In the genomic region with DNA sequence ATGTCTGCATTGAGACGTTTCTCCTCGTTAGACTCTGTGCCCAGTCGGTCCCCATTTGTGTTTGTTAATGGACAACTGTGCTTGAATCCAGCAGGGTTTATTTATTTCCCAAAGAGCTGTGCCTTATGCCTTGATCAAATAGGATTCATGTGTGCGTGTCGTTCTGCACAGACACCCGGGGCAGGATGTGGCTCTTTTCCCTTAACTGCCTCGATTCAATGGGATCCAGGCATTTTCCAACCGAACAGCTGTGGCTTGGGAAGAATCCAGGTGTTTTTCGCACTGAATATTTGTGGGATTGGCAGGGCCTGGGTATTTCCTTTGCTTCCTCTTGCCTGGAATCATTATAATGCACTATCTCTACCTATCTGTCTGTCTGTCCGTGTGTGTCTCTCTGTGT, we compare ENCODE assay signal across 28 mouse cellular contexts. TPM values are rescaled to one million over a fixed set of nuclear protein-coding genes. Genes with fewer than 3 reads are reported as not detected.
DNase-seq lines count a peak whose midpoint lies in the region; ATAC-seq and TF ChIP-seq lines count a peak whose summit lies in the region.
"Had no signal": no experiment of that assay in that cellular context is flagged by ENCODE, and none has a peak within 500 bp of the region (broad histone marks: within the 10 kb centered on the region; RNA-seq: fewer than 3 reads in every experiment).

No protein-coding gene starts in this region.

- no peaks in the 10 kb centered on the region for H3K36me3 ChIP-seq in myocyte (ENCODE audit: control insufficient read depth, insufficient read depth)
- H3K36me3 ChIP-seq in midbrain, postnatal 0 days (ENCODE audit: insufficient read depth, low read length) = no peaks in the 10 kb centered on the region
- H3K36me3 ChIP-seq in forebrain, embryonic 14.5 days (ENCODE audit: control insufficient read depth, insufficient read depth, low read length) = no peaks in the 10 kb centered on the region
- H3K36me3 ChIP-seq: forebrain, embryonic 15.5 days; midbrain, embryonic 12.5 days; stomach, embryonic 15.5 days had no signal

- POLR2A ChIA-PET in Patski (lab: Charles Lee) = interaction anchor here (1.2 kb wide), 1 partner anchor 10 kb away, joined by 3 read pairs; a partner anchor contains a TSS

- H3K4me1 ChIP-seq in midbrain, postnatal 0 days (ENCODE audit: insufficient read depth, low read length) = no peaks in the 10 kb centered on the region; the same call in 1 of the 2 replicates
- peaks cover 2% of the 10 kb centered on the region; the same call in 1 of the 2 replicates for H3K4me1 ChIP-seq in forebrain, embryonic 14.5 days (ENCODE audit: control insufficient read depth, insufficient read depth, low read length)
- H3K4me1 ChIP-seq: megakaryocyte, embryonic 14.5 days had no signal

- intact Hi-C loops in gastrocnemius, adult 2 months (cut with DNase I) = no loop called here

- no peaks in the 10 kb centered on the region for H3K9me3 ChIP-seq in midbrain, postnatal 0 days (ENCODE audit: low read length)
- H3K9me3 ChIP-seq in forebrain, embryonic 14.5 days (replicated peaks; ENCODE audit: control insufficient read depth, low read length) = no peaks in the 10 kb centered on the region
- H3K9me3 ChIP-seq: forebrain, embryonic 15.5 days; megakaryocyte, embryonic 14.5 days; midbrain, embryonic 12.5 days; stomach, embryonic 15.5 days had no signal

- H3ac ChIP-seq in myocyte (ENCODE audit: control insufficient read depth, insufficient read length) = no peak overlapping the region

- no peak overlapping the region for H3K4me3 ChIP-seq in gastrocnemius, adult 2 months
- no peak overlapping the region for H3K4me3 ChIP-seq in myocyte
- no peak overlapping the region for H3K4me3 ChIP-seq in midbrain, postnatal 0 days (ENCODE audit: low read depth, low read length)
- H3K4me3 ChIP-seq in forebrain, embryonic 14.5 days (ENCODE audit: low read depth, low read length) = no peak overlapping the region
- H3K4me3 ChIP-seq: forebrain, embryonic 15.5 days; megakaryocyte, embryonic 14.5 days; midbrain, embryonic 12.5 days; stomach, embryonic 15.5 days had no signal

- no peak overlapping the region for H3K9ac ChIP-seq in midbrain, postnatal 0 days (replicated peaks; ENCODE audit: low read length, poor library complexity, severe bottlenecking)
- no peak overlapping the region for H3K9ac ChIP-seq in forebrain, embryonic 14.5 days (ENCODE audit: low read length)
- H3K9ac ChIP-seq: forebrain, embryonic 15.5 days; liver, embryonic 14.5 days; midbrain, embryonic 12.5 days; stomach, embryonic 15.5 days had no signal

- peak; percentile 62 for ATAC-seq in Patski
- ATAC-seq in midbrain, postnatal 0 days (ENCODE audit: low FRiP score) = no peak
- no peak for ATAC-seq in forebrain, embryonic 14.5 days
- ATAC-seq: CD4-positive, CD25-positive, alpha-beta regulatory T cell, adult 4 months; forebrain, embryonic 15.5 days; hindbrain, embryonic 16.5 days had no signal

- in situ Hi-C loops in Patski (cut with MboI; ENCODE audit: low pct_unique_long_range_greater_than_20kb) = no loop called here

- peaks cover 48% of the 10 kb centered on the region for H3K27me3 ChIP-seq in Patski
- peaks cover 6% of the 10 kb centered on the region for H3K27me3 ChIP-seq in myocyte (ENCODE audit: control insufficient read depth, insufficient read depth, insufficient read length)
- H3K27me3 ChIP-seq in midbrain, postnatal 0 days (ENCODE audit: insufficient read depth, low read length) = no peaks in the 10 kb centered on the region
- H3K27me3 ChIP-seq in forebrain, embryonic 14.5 days (replicated peaks; ENCODE audit: control insufficient read depth, insufficient read depth, low read length) = no peaks in the 10 kb centered on the region
- H3K27me3 ChIP-seq: forebrain, embryonic 15.5 days; midbrain, embryonic 12.5 days; stomach, embryonic 15.5 days had no signal

- H3K27ac ChIP-seq in gastrocnemius, adult 2 months = no peak overlapping the region; the same call in 1 of the 2 replicates
- no peak overlapping the region for H3K27ac ChIP-seq in midbrain, postnatal 0 days (ENCODE audit: low read depth, low read length)
- H3K27ac ChIP-seq in forebrain, embryonic 14.5 days (ENCODE audit: low read depth, low read length) = no peak overlapping the region
- H3K27ac ChIP-seq: forebrain, embryonic 15.5 days; kidney, postnatal 0 days; liver, embryonic 14.5 days; midbrain, embryonic 12.5 days; stomach, embryonic 15.5 days had no signal

- H3K79me2 ChIP-seq in myocyte (ENCODE audit: control insufficient read depth, insufficient read depth) = no peaks in the 10 kb centered on the region

- CTCF ChIA-PET in Patski (lab: Charles Lee) = interaction anchor here (1.8 kb wide), 1 partner anchor 13 kb away, joined by 4 read pairs; no protein-coding TSS in a partner anchor

- WGBS in midbrain, postnatal 0 days = 63% methylated on average over 10 of the region's 10 CpGs
- 51% methylated on average over 10 of the region's 10 CpGs for WGBS in forebrain, embryonic 14.5 days

- peak; percentile 26 for DNase-seq in gastrocnemius, adult 2 months
- DNase-seq in gastrocnemius, adult 18-20 months (ENCODE audit: low spot score) = no peak
- peak; percentile 54 for DNase-seq in 3134 (ENCODE audit: extremely low read depth, insufficient read length, low spot score)
- DNase-seq in Patski (ENCODE audit: low read depth, low spot score) = peak; percentile 42
- DNase-seq in midbrain, postnatal 0 days (ENCODE audit: low spot score) = no peak
- DNase-seq in forebrain, embryonic 14.5 days (ENCODE audit: low spot score) = no peak
- DNase-seq: adrenal gland, postnatal 14 days; cerebellum, adult 11-12 months; cerebellum, adult 9-11 months; embryo, embryonic 11 days; kidney, adult 8-10 months; kidney, postnatal 4 days; left cerebral cortex, postnatal 4 days; liver; lung, adult 2 months; lung, postnatal 4 days; retina, postnatal 1 day; right cerebral cortex, postnatal 14 days; thymus, postnatal 14 days had no signal

- peak overlapping the region; percentile 4 for H3K4me2 ChIP-seq in myocyte (ENCODE audit: low read depth)
- no peak overlapping the region for H3K4me2 ChIP-seq in midbrain, postnatal 0 days (ENCODE audit: low read depth, low read length, poor library complexity, severe bottlenecking)
- no peak overlapping the region for H3K4me2 ChIP-seq in forebrain, embryonic 14.5 days (ENCODE audit: low read length)
- H3K4me2 ChIP-seq: forebrain, embryonic 15.5 days; midbrain, embryonic 12.5 days; stomach, embryonic 15.5 days had no signal

- TF ChIP-seq POLR2A in myocyte (IDR thresholded peaks at IDR 0.05; ENCODE audit: insufficient read length, low read depth) = no peak

- TF ChIP-seq CTCF in gastrocnemius, adult 2 months (IDR thresholded peaks at IDR 0.05) = no peak
- no peak for TF ChIP-seq CTCF in Patski (IDR thresholded peaks at IDR 0.05)
- no peak for TF ChIP-seq CTCF in midbrain, postnatal 0 days (IDR thresholded peaks at IDR 0.05)

TF ChIP-seq in myocyte, 11 proteins besides CTCF, POLR2A, EP300 and RAD21:
- TF ChIP-seq REST (IDR thresholded peaks at IDR 0.05; ENCODE audit: insufficient read depth, insufficient read length) (no peak), TCF3 (IDR thresholded peaks at IDR 0.05; ENCODE audit: insufficient read length, low read depth) (no peak), MYOG (IDR thresholded peaks at IDR 0.05; ENCODE audit: control insufficient read depth in 1 of 3, insufficient read depth in 1 of 3, insufficient read length in 2 of 3, low read depth in 2 of 3) (no peak), E2F4 (IDR thresholded peaks at IDR 0.05; ENCODE audit: insufficient read depth) (no peak)

RNA-seq across cellular contexts. Expression of a gene that starts 10.2 kb away (rescaled TPM):
- 1 to 10 TPM in 1 of 2 experiments, under 1 TPM in 1; 0.51 to 1.6 TPM for total RNA-seq in gastrocnemius, adult 2 months (2021)
- total RNA-seq in gastrocnemius, adult 18-20 months (2021) = under 1 TPM; 0.37 to 0.66 TPM
- polyA plus RNA-seq in Patski (2021) = 0.12 TPM
- 0.04 TPM for polyA plus RNA-seq in myocyte (2012; fragmentation: generic; extraction: Trizol)
- total RNA-seq in midbrain, postnatal 0 days (2014; rRNA removed) = 7.6 and 8.7 TPM in 2 replicates
- 0.45 and 0.54 TPM in 2 replicates for polyA plus RNA-seq in midbrain, postnatal 0 days (2015; fragmentation: Nextera tagmentation; extraction: Ambion mirVana)
- polyA plus RNA-seq in forebrain, embryonic 14.5 days (2014; fragmentation: Nextera tagmentation; extraction: Ambion mirVana) = 0.27 and 0.45 TPM in 2 replicates
- polyA plus RNA-seq: CD4-positive, CD25-positive, alpha-beta regulatory T cell, adult 4 months had no signal

Comparison
In these comparisons a context has a peak if more than half of its experiments do, and no peak if none do; other contexts are left out.
1. DNase-seq: peak in gastrocnemius, adult 2 months (single experiment), 3134 (single experiment) and Patski (single experiment); none in gastrocnemius, adult 18-20 months (single experiment), midbrain, postnatal 0 days (single experiment) and forebrain, embryonic 14.5 days (single experiment).